Mouse (Mus musculus): ENCODE data around the gene Gm49359. TPM values are rescaled to one million over a fixed set of nuclear protein-coding genes. Genes with fewer than 3 reads are reported as not detected.
"Not testable (repeated sequence)": the region's sequence is repeated elsewhere in the genome, so short reads cannot be mapped to it uniquely, and the experiment has no call there.

Gene Gm49359
- polyA plus RNA-seq (2016; fragmentation: Nextera tagmentation; extraction: Ambion mirVana): 13.0 and 16.2 TPM in 2 replicates

- peak within 1 kb of the TSS; percentile 83 for H3K27ac ChIP-seq (replicated peaks)
- 3% methylated on average over 28 of the region's 28 CpGs for WGBS
- peak within 1 kb of the TSS; percentile 72 for H3K4me3 ChIP-seq
- H3K4me1 ChIP-seq; H3K27me3 ChIP-seq (replicated peaks; ENCODE audit: low read depth, poor library complexity, severe bottlenecking): not testable (repeated sequence)
- peaks cover 10% of the 10 kb centered on the region for H3K9me3 ChIP-seq
- peaks cover 25% of the 10 kb centered on the region for H3K36me3 ChIP-seq (replicated peaks)
- DNase-seq (ENCODE audit: low spot score): peak; percentile 85
Observed at GRCm38 (mm10) chr13:62466424-62467334, at the start of gene Gm49359. Gm49359 (minus strand) TSS chr13:62466832.

- WGBS: 86% methylated on average over 1 of the region's 1 CpGs
- not testable (repeated sequence) for DNase-seq (ENCODE audit: low spot score); H3K27ac ChIP-seq (replicated peaks); H3K36me3 ChIP-seq (replicated peaks); H3K4me1 ChIP-seq; H3K9me3 ChIP-seq; H3K4me3 ChIP-seq; H3K27me3 ChIP-seq (replicated peaks; ENCODE audit: low read depth, poor library complexity, severe bottlenecking)
Observed at GRCm38 (mm10) chr13:62510641-62511420, 44.2 kb upstream of the Gm49359 start.

- not testable (repeated sequence) for H3K36me3 ChIP-seq (replicated peaks); H3K4me1 ChIP-seq; H3K27me3 ChIP-seq (replicated peaks; ENCODE audit: low read depth, poor library complexity, severe bottlenecking); H3K27ac ChIP-seq (replicated peaks); H3K9me3 ChIP-seq; H3K4me3 ChIP-seq; DNase-seq (ENCODE audit: low spot score)
- WGBS: 91% methylated on average over 8 of the region's 8 CpGs
Observed at GRCm38 (mm10) chr13:62472661-62473060, 6.0 kb upstream of the Gm49359 start.

GRCm38 (mm10) chr13:62469947-62470346 is 3.3 kb upstream of the Gm49359 start:
- H3K36me3 ChIP-seq (replicated peaks); H3K27ac ChIP-seq (replicated peaks); H3K9me3 ChIP-seq; H3K4me1 ChIP-seq; H3K27me3 ChIP-seq (replicated peaks; ENCODE audit: low read depth, poor library complexity, severe bottlenecking); H3K4me3 ChIP-seq; DNase-seq (ENCODE audit: low spot score): not testable (repeated sequence)

Small RNAs within 50 kb of the gene (microRNA-seq; reads per million reads assigned to microRNA genes)
- not detected for gene Gm22256

Other genes with a start within 250 kb of the Gm49359 start
- gene Gm3604, start 83.7 kb downstream of the Gm49359 start, polyA plus RNA-seq (2016; fragmentation: Nextera tagmentation; extraction: Ambion mirVana): 4.1 and 4.4 TPM in 2 replicates
- gene Zfp935, start 91.7 kb upstream of the Gm49359 start, polyA plus RNA-seq (2016; fragmentation: Nextera tagmentation; extraction: Ambion mirVana): not detected in 2 replicates
- gene Zfp934, start 104.4 kb upstream of the Gm49359 start, polyA plus RNA-seq (2016; fragmentation: Nextera tagmentation; extraction: Ambion mirVana): 22.1 TPM in 2 replicates
- 14.6 and 15.6 TPM in 2 replicates for gene 6720489N17Rik, start 157.3 kb upstream of the Gm49359 start, polyA plus RNA-seq (2016; fragmentation: Nextera tagmentation; extraction: Ambion mirVana)